Mouse (Mus musculus): ENCODE measurements around the gene Cfap157. TPM values are rescaled to one million over a fixed set of nuclear protein-coding genes. Genes with fewer than 3 reads are reported as not detected.

Cfap157 gene
- polyA plus RNA-seq, 1 experiment, result not detected

GRCm38 (mm10) chr2:32727435-32727834 lies 56.8 kb downstream of the Cfap157 start:
- peaks cover 27% of the 10 kb centered on the region for H3K4me1 ChIP-seq (ENCODE audit: control insufficient read depth, insufficient read depth, low read length)
- H3K4me3 ChIP-seq (ENCODE audit: insufficient read depth, low read length), result peak overlapping the region; percentile 52
- TF ChIP-seq POLR2A (IDR thresholded peaks at IDR 0.05; ENCODE audit: borderline replicate concordance, low read depth, low read length) (no peak), CTCF (IDR thresholded peaks at IDR 0.05; ENCODE audit: low read depth, low read length) (no peak)
- no peak overlapping the region for H3K27ac ChIP-seq (ENCODE audit: insufficient read depth, low read depth, low read length)

Other genes starting within 250 kb of the Cfap157 start
- 4.7 and 5.3 TPM in 2 replicates for gene Fam102a, start 249.1 kb downstream of the Cfap157 start, polyA plus RNA-seq (2012; ENCODE audit: insufficient read depth, insufficient read length, missing spikeins)
- gene Dpm2, start 213.6 kb downstream of the Cfap157 start, polyA plus RNA-seq (2012; ENCODE audit: insufficient read depth, insufficient read length, missing spikeins), result 55.6 and 68.0 TPM in 2 replicates
- gene Pip5kl1, start 209.6 kb downstream of the Cfap157 start, polyA plus RNA-seq (2012; ENCODE audit: insufficient read depth, insufficient read length, missing spikeins), result not detected in 2 replicates
- gene 9430097D07Rik, start 208.7 kb downstream of the Cfap157 start, polyA plus RNA-seq (2012; ENCODE audit: insufficient read depth, insufficient read length, missing spikeins), result not detected in 2 replicates
- 22.0 and 26.9 TPM in 2 replicates for gene St6galnac4, start 197.3 kb downstream of the Cfap157 start, polyA plus RNA-seq (2012; ENCODE audit: insufficient read depth, insufficient read length, missing spikeins)
- 30.7 and 35.3 TPM in 2 replicates for gene St6galnac6, start 184.7 kb downstream of the Cfap157 start, polyA plus RNA-seq (2012; ENCODE audit: insufficient read depth, insufficient read length, missing spikeins)
- 2.5 and 4.1 TPM in 2 replicates for gene Ak1, start 162.7 kb downstream of the Cfap157 start, polyA plus RNA-seq (2012; ENCODE audit: insufficient read depth, insufficient read length, missing spikeins)
- gene Eng, start 137.8 kb downstream of the Cfap157 start, polyA plus RNA-seq (2012; ENCODE audit: insufficient read depth, insufficient read length, missing spikeins), result 45.4 and 46.2 TPM in 2 replicates
- 4.3 and 5.1 TPM in 2 replicates for gene Fpgs, start 80.3 kb downstream of the Cfap157 start, polyA plus RNA-seq (2012; ENCODE audit: insufficient read depth, insufficient read length, missing spikeins)
- 192 and 210 TPM in 2 replicates for gene Cdk9, start 71.4 kb downstream of the Cfap157 start, polyA plus RNA-seq (2012; ENCODE audit: insufficient read depth, insufficient read length, missing spikeins)
- gene Sh2d3c, start 63.4 kb downstream of the Cfap157 start, polyA plus RNA-seq (2012; ENCODE audit: insufficient read depth, insufficient read length, missing spikeins), result 19.3 and 22.0 TPM in 2 replicates
- gene 6330409D20Rik, start 43.4 kb downstream of the Cfap157 start, polyA plus RNA-seq (2012; ENCODE audit: insufficient read depth, insufficient read length, missing spikeins), result not detected in 2 replicates
- gene Tor2a, start 27.2 kb downstream of the Cfap157 start, polyA plus RNA-seq (2012; ENCODE audit: insufficient read depth, insufficient read length, missing spikeins), result 32.1 and 33.9 TPM in 2 replicates
- gene Ttc16, start 8.8 kb downstream of the Cfap157 start, polyA plus RNA-seq (2012; ENCODE audit: insufficient read depth, insufficient read length, missing spikeins), result not detected in 2 replicates
- 3.2 and 5.5 TPM in 2 replicates for gene Ptrh1, start 8.6 kb downstream of the Cfap157 start, polyA plus RNA-seq (2012; ENCODE audit: insufficient read depth, insufficient read length, missing spikeins)
- gene Stxbp1, start 62.8 kb upstream of the Cfap157 start, polyA plus RNA-seq (2012; ENCODE audit: insufficient read depth, insufficient read length, missing spikeins), result 17.1 and 17.7 TPM in 2 replicates
- 78.3 and 90.1 TPM in 2 replicates for gene Fam129b, start 91.7 kb upstream of the Cfap157 start, polyA plus RNA-seq (2012; ENCODE audit: insufficient read depth, insufficient read length, missing spikeins)
- 17.4 and 23.3 TPM in 2 replicates for gene Rpl12, start 177.1 kb upstream of the Cfap157 start, polyA plus RNA-seq (2012; ENCODE audit: insufficient read depth, insufficient read length, missing spikeins)
- 12.0 and 13.2 TPM in 2 replicates for gene Lrsam1, start 177.2 kb upstream of the Cfap157 start, polyA plus RNA-seq (2012; ENCODE audit: insufficient read depth, insufficient read length, missing spikeins)
- gene Slc2a8, start 197.7 kb upstream of the Cfap157 start, polyA plus RNA-seq (2012; ENCODE audit: insufficient read depth, insufficient read length, missing spikeins), result 20.7 and 23.4 TPM in 2 replicates

Measured in bone marrow macrophage, adult 2 months (primary cell).